Mouse (Mus musculus) myocyte (in vitro differentiated cells): Measurements from ENCODE around the gene Fgf23. TPM values are rescaled to one million over a fixed set of nuclear protein-coding genes. Genes with fewer than 3 reads are reported as not detected.

ENCODE experiments used
- H3K27me3 ChIP-seq: one replicate; pipeline ENCODE4 v1.6.1; 2011; ENCODE audit not compliant: control insufficient read depth, insufficient read depth, insufficient read length
- H3K36me3 ChIP-seq: one replicate; pipeline ENCODE4 v1.6.1; 2011; ENCODE audit not compliant: control insufficient read depth, insufficient read depth
- H3K4me2 ChIP-seq: one replicate; pipeline ENCODE4 v1.6.1; 2011; ENCODE audit warnings: low read depth, control low read depth
- H3K4me3 ChIP-seq: one replicate; pipeline ENCODE4 v1.5.1; 2011; ENCODE audit warnings: mild to moderate bottlenecking, control low read depth, moderate library complexity
- H3K79me2 ChIP-seq: one replicate; pipeline ENCODE4 v1.6.1; 2011; ENCODE audit not compliant: control insufficient read depth, insufficient read depth
- H3ac ChIP-seq: one replicate; pipeline ENCODE4 v1.6.1; 2011; ENCODE audit not compliant: control insufficient read depth, insufficient read length
- CEBPB ChIP-seq: IDR thresholded peaks from 2 replicates; pipeline ENCODE4 v1.6.1; 2011; ENCODE audit warnings: mild to moderate bottlenecking, moderate library complexity; ENCODE audit not compliant: poor library complexity, insufficient read depth, severe bottlenecking
- E2F4 ChIP-seq: IDR thresholded peaks from one replicate; pipeline ENCODE4 v1.6.1; 2011; ENCODE audit warnings: mild to moderate bottlenecking, control low read depth, moderate library complexity; ENCODE audit not compliant: insufficient read depth
- MAX ChIP-seq: IDR thresholded peaks from one replicate; pipeline ENCODE4 v1.6.1; 2011; ENCODE audit warnings: low read depth, mild to moderate bottlenecking, control low read depth
- MYOD1 ChIP-seq, 3 experiments: IDR thresholded peaks; one replicate each; pipeline ENCODE4 v1.6.1; 2011; ENCODE audit warnings: control low read depth in 2 of 3, low read depth in 2 of 3, mild to moderate bottlenecking in 2 of 3, moderate library complexity in 1 of 3; ENCODE audit not compliant: insufficient read length in 2 of 3, control insufficient read depth in 1 of 3
- POLR2A ChIP-seq: IDR thresholded peaks from one replicate; pipeline ENCODE4 v1.6.1; 2011; ENCODE audit warnings: low read depth, mild to moderate bottlenecking, control low read depth, moderate library complexity; ENCODE audit not compliant: insufficient read length
- POLR2AphosphoS2 ChIP-seq: IDR thresholded peaks from one replicate; pipeline ENCODE4 v1.6.1; 2011; ENCODE audit warnings: low read depth, control low read depth; ENCODE audit not compliant: insufficient read length
- REST ChIP-seq: IDR thresholded peaks from one replicate; pipeline ENCODE4 v1.6.1; 2011; ENCODE audit warnings: mild to moderate bottlenecking, control low read depth, moderate library complexity; ENCODE audit not compliant: insufficient read depth, insufficient read length
- SRF ChIP-seq: IDR thresholded peaks from one replicate; pipeline ENCODE4 v1.6.1; 2011; ENCODE audit warnings: low read depth; ENCODE audit not compliant: control insufficient read depth, insufficient read length
- TCF12 ChIP-seq: IDR thresholded peaks from one replicate; pipeline ENCODE4 v1.6.1; 2011; ENCODE audit warnings: mild to moderate bottlenecking, control low read depth; ENCODE audit not compliant: poor library complexity, insufficient read depth, severe bottlenecking
- polyA plus RNA-seq: library from polyadenylated mRNA; unstranded; fragments of >200 nt; fragmentation: generic; extraction: Trizol; gene quantifications from one replicate; pipeline ENCODE4 v1.2.1, GENCODE M21; 2012; ENCODE audit warnings: missing spikeins

The Fgf23 gene
- polyA plus RNA-seq, 1 experiment = not detected

GRCm38 (mm10) chr6:127123506-127123905, 50.8 kb downstream of the Fgf23 start:
- Histone ChIP-seq H3K36me3 (no peaks in the 10 kb centered on the region), H3K4me2 (no peak overlapping the region), H3K79me2 (no peaks in the 10 kb centered on the region), H3ac (no peak overlapping the region), H3K4me3 (no peak overlapping the region), H3K27me3 (peaks cover 11% of the 10 kb centered on the region)
- TF ChIP-seq MYOD1 (IDR thresholded peaks at IDR 0.05; ENCODE audit: control insufficient read depth in 1 of 3, insufficient read length in 2 of 3, low read depth in 2 of 3) (no peak), POLR2AphosphoS2 (no peak), MAX (no peak), SRF (no peak)

GRCm38 (mm10) chr6:127129659-127130058, 57.0 kb downstream of the Fgf23 start:
- H3K36me3 ChIP-seq = no peaks in the 10 kb centered on the region
- no peak overlapping the region for H3K4me2 ChIP-seq
- TF ChIP-seq SRF (no peak), TCF12 (no peak), E2F4 (no peak), REST (no peak), CEBPB (no peak), POLR2A (no peak), POLR2AphosphoS2 (no peak)

GRCm38 (mm10) chr6:127130377-127130776, 57.7 kb downstream of the Fgf23 start:
- Histone ChIP-seq H3K4me2 (no peak overlapping the region), H3K36me3 (no peaks in the 10 kb centered on the region), H3K27me3 (peaks cover 6% of the 10 kb centered on the region), H3K79me2 (no peaks in the 10 kb centered on the region), H3ac (no peak overlapping the region), H3K4me3 (no peak overlapping the region)
- no peak for TF ChIP-seq MAX
- TF ChIP-seq REST = no peak

More at GRCm38 (mm10) chr6:127129659-127130058, 57.0 kb downstream of the Fgf23 start:
- Histone ChIP-seq H3K27me3 (peaks cover 6% of the 10 kb centered on the region), H3K79me2 (no peaks in the 10 kb centered on the region), H3ac (no peak overlapping the region), H3K4me3 (no peak overlapping the region)

Other genes with a start within 250 kb of the Fgf23 start
- gene Ndufa9, start 223.8 kb upstream of the Fgf23 start, polyA plus RNA-seq = 193 TPM
- 0.02 TPM for gene Akap3, start 219.8 kb upstream of the Fgf23 start, polyA plus RNA-seq
- gene Dyrk4, start 151.1 kb upstream of the Fgf23 start, polyA plus RNA-seq = 10.7 TPM
- 4.6 TPM for gene Rad51ap1, start 133.3 kb upstream of the Fgf23 start, polyA plus RNA-seq
- 18.4 TPM for gene D6Wsu163e, start 132.9 kb upstream of the Fgf23 start, polyA plus RNA-seq
- gene Fgf6, start 57.3 kb upstream of the Fgf23 start, polyA plus RNA-seq = not detected
- 4.7 TPM for gene Tigar, start 36.7 kb downstream of the Fgf23 start, polyA plus RNA-seq
- 13.9 TPM for gene Ccnd2, start 79.3 kb downstream of the Fgf23 start, polyA plus RNA-seq